Mouse (Mus musculus) CH12.LX (cell line): Measurements from ENCODE around the gene Notum. TPM values are rescaled to one million over a fixed set of nuclear protein-coding genes. Genes with fewer than 3 reads are reported as not detected.

Experiments used
- DNase-seq: peaks from one replicate; pipeline ENCODE4 v3.0.0-alpha.2; 2013; ENCODE audit errors: extremely low read depth
- H3K27ac ChIP-seq: 2 replicates; pipeline ENCODE4 v1.5.1; 2012; ENCODE audit warnings: low read depth, mild to moderate bottlenecking, control low read depth, moderate library complexity; ENCODE audit not compliant: insufficient read depth
- H3K27me3 ChIP-seq: replicated peaks from 2 replicates; pipeline ENCODE3; 2012; ENCODE audit warnings: inconsistent platforms
- H3K36me3 ChIP-seq, 2 experiments: replicated peaks in 1 of 2; 2 replicates each; pipeline versions ENCODE3 to v1.6.1; 2012; ENCODE audit warnings: inconsistent platforms in 1 of 2, low read length in 1 of 2, mild to moderate bottlenecking in 1 of 2, mixed read lengths in 1 of 2, moderate library complexity in 1 of 2; ENCODE audit not compliant: control insufficient read depth in 1 of 2, insufficient read depth in 1 of 2
- H3K4me1 ChIP-seq, 2 experiments: 2 replicates each; pipeline ENCODE4 v1.6.1; 2012; ENCODE audit warnings: inconsistent platforms in 1 of 2, moderate library complexity in 1 of 2; ENCODE audit not compliant: insufficient read depth in 2 of 2, control insufficient read depth in 1 of 2
- H3K4me2 ChIP-seq: 2 replicates; pipeline ENCODE4 v1.6.1; 2012; ENCODE audit warnings: low read depth, mild to moderate bottlenecking, control low read depth; ENCODE audit not compliant: poor library complexity, insufficient read depth, severe bottlenecking
- H3K4me3 ChIP-seq, 3 experiments: fragments of 150-350 bp in 1 of 3; sonication (generic) in 1 of 3; replicated peaks in 1 of 3; 2 replicates each; pipeline versions ENCODE3 to v1.5.1; 2011 to 2012; ENCODE audit warnings: low read depth in 2 of 3, low read length in 2 of 3, mild to moderate bottlenecking in 2 of 3, moderate library complexity in 2 of 3, control low read depth in 1 of 3, improper control_type of control experiment in 1 of 3, inconsistent platforms in 1 of 3, mixed read lengths in 1 of 3; ENCODE audit not compliant: poor library complexity in 1 of 3
- H3K79me2 ChIP-seq: replicated peaks from 2 replicates; pipeline ENCODE4 v1.6.1; 2012; ENCODE audit warnings: mild to moderate bottlenecking, moderate library complexity; ENCODE audit not compliant: control insufficient read depth, poor library complexity, insufficient read depth, severe bottlenecking; ENCODE audit errors: extremely low read depth
- H3K9ac ChIP-seq: 2 replicates; pipeline ENCODE4 v1.6.1; 2012; ENCODE audit warnings: low read depth, mild to moderate bottlenecking, control low read depth, moderate library complexity; ENCODE audit not compliant: insufficient read depth
- H3K9me3 ChIP-seq: replicated peaks from 2 replicates; pipeline ENCODE3; 2012; ENCODE audit warnings: low read length, inconsistent platforms, mixed read lengths
- BHLHE40 ChIP-seq: IDR thresholded peaks from 2 replicates; pipeline ENCODE4 v1.6.1; 2011; ENCODE audit warnings: mild to moderate bottlenecking, low read depth, low read length, improper control_type of control experiment
- CHD1 ChIP-seq: IDR thresholded peaks from 2 replicates; pipeline ENCODE4 v1.6.1; 2012; ENCODE audit warnings: low read depth, low read length, improper control_type of control experiment, inconsistent platforms
- EP300 ChIP-seq: IDR thresholded peaks from 2 replicates; pipeline ENCODE4 v1.6.1; 2011; ENCODE audit warnings: low read length, improper control_type of control experiment
- HCFC1 ChIP-seq: IDR thresholded peaks from 2 replicates; pipeline ENCODE4 v1.6.1; 2012; ENCODE audit warnings: low read depth, mild to moderate bottlenecking, inconsistent platforms, low read length, improper control_type of control experiment
- JUND ChIP-seq: conservative IDR thresholded peaks from 2 replicates; pipeline ENCODE4 v1.6.1; 2011; ENCODE audit warnings: low read depth, low read length, improper control_type of control experiment
- MYC ChIP-seq: IDR thresholded peaks from 2 replicates; pipeline ENCODE4 v1.6.1; 2011; ENCODE audit warnings: low read depth, mild to moderate bottlenecking, improper control_type of control experiment, low read length
- NELFE ChIP-seq: IDR thresholded peaks from 2 replicates; pipeline ENCODE4 v1.6.1; 2011; ENCODE audit warnings: low read depth, low read length, improper control_type of control experiment
- PAX5 ChIP-seq: IDR thresholded peaks from 2 replicates; pipeline ENCODE4 v1.6.1; 2012; ENCODE audit warnings: low read length, inconsistent platforms, mixed read lengths
- POLR2A ChIP-seq: IDR thresholded peaks from 2 replicates; pipeline ENCODE4 v1.6.1; 2011; ENCODE audit warnings: low read depth, mild to moderate bottlenecking, improper control_type of control experiment, low read length
- RAD21 ChIP-seq: IDR thresholded peaks from 2 replicates; pipeline ENCODE4 v1.6.1; 2011; ENCODE audit warnings: low read depth, mild to moderate bottlenecking, low read length, improper control_type of control experiment, moderate library complexity
- RCOR1 ChIP-seq: conservative IDR thresholded peaks from 2 replicates; pipeline ENCODE4 v1.6.1; 2012; ENCODE audit warnings: low read depth, mild to moderate bottlenecking, inconsistent platforms, low read length, improper control_type of control experiment
- SMC3 ChIP-seq: IDR thresholded peaks from 2 replicates; pipeline ENCODE4 v1.6.1; 2011; ENCODE audit warnings: low read depth, low read length, improper control_type of control experiment
- TBP ChIP-seq: conservative IDR thresholded peaks from 2 replicates; pipeline ENCODE4 v1.6.1; 2011; ENCODE audit warnings: low read depth, low read length, improper control_type of control experiment
- UBTF ChIP-seq: IDR thresholded peaks from 2 replicates; pipeline ENCODE4 v1.6.1; 2012; ENCODE audit warnings: low read depth, mild to moderate bottlenecking, inconsistent platforms, low read length, improper control_type of control experiment, moderate library complexity
- ZMIZ1 ChIP-seq: IDR thresholded peaks from 2 replicates; pipeline ENCODE4 v1.6.1; 2012; ENCODE audit warnings: low read depth, mild to moderate bottlenecking, inconsistent platforms, low read length, improper control_type of control experiment
- dilution Hi-C: fragments of 300-500 bp; cut with MboI; formaldehyde crosslinking; loops from 2 replicates; pipeline ENCODE4 v1.14.3; 2020; ENCODE audit warnings: low sequenced_read_pairs; ENCODE audit not compliant: extremely low pct_unique_long_range_greater_than_20kb, extremely low pct_ligation_motif_present
- in situ Hi-C: fragments of 300-500 bp; cut with MboI; formaldehyde crosslinking; loops from 3 replicates; pipeline ENCODE4 v1.14.3; 2019; ENCODE audit warnings: low sequenced_read_pairs, low pct_ligation_motif_present, low pct_unique_long_range_greater_than_20kb, mixed read lengths
- polyA plus RNA-seq: library from polyadenylated mRNA; unstranded; fragments of >175 nt; gene quantifications from 2 replicates; pipeline ENCODE4 v1.2.1, GENCODE M21; 2012; ENCODE audit warnings: low read depth; ENCODE audit not compliant: insufficient read length
- total RNA-seq, 2 experiments: library from RNA; depleted of rRNA; stranded (reverse); fragments of 300-350 nt in 1 of 2; fragments of >200 nt in 1 of 2; gene quantifications; 2 replicates each; pipeline ENCODE4 v1.2.3; 2012 to 2014

Notum gene
- total and polyA plus RNA-seq, 3 experiments: not detected

DNA sequence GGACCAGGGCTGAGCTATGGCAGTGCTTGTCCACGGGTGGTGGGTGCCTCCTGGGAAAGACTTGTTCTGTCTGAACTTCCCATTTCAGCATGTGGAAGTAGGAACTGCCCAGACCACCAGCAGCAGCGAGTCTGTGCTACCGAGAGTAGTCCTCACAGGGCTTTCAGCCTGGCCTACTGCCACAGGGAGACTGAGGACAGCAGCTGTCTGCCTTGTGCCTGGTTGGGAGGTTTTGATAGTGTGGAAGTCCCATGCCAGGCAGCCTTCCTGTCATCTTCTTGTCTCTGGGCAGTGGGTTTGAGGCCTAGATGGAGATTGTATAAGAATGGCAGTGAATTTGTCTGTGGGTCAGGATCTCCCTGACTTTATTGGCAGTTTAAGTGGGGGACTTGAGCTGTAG is 28.4 kb upstream of the Notum start:
- no peaks in the 10 kb centered on the region for H3K27me3 ChIP-seq
- no peak overlapping the region for H3K4me3 ChIP-seq
- H3K36me3 ChIP-seq: peaks cover 49 to 92% of the 10 kb centered on the region in 2 experiments
- no peak overlapping the region for H3K4me2 ChIP-seq
- no peaks in the 10 kb centered on the region for H3K4me1 ChIP-seq
- no peak for TF ChIP-seq RCOR1
- TF ChIP-seq PAX5: no peak
- TF ChIP-seq CHD1: no peak
- no peak for TF ChIP-seq ZMIZ1
- no peak for TF ChIP-seq POLR2A
- no peak for TF ChIP-seq BHLHE40
- TF ChIP-seq SMC3: no peak
- in situ Hi-C loops (loop anchor here (10.0 kb wide), 1 partner anchor 65 kb away; the partner anchor contains the start of gene Sirt7), dilution Hi-C loops (no loop called here)
- no peaks in the 10 kb centered on the region for H3K79me2 ChIP-seq
- H3K9me3 ChIP-seq: no peaks in the 10 kb centered on the region
- no peak overlapping the region for H3K27ac ChIP-seq
- no peak overlapping the region for H3K9ac ChIP-seq
- DNase-seq: no peak

DNA sequence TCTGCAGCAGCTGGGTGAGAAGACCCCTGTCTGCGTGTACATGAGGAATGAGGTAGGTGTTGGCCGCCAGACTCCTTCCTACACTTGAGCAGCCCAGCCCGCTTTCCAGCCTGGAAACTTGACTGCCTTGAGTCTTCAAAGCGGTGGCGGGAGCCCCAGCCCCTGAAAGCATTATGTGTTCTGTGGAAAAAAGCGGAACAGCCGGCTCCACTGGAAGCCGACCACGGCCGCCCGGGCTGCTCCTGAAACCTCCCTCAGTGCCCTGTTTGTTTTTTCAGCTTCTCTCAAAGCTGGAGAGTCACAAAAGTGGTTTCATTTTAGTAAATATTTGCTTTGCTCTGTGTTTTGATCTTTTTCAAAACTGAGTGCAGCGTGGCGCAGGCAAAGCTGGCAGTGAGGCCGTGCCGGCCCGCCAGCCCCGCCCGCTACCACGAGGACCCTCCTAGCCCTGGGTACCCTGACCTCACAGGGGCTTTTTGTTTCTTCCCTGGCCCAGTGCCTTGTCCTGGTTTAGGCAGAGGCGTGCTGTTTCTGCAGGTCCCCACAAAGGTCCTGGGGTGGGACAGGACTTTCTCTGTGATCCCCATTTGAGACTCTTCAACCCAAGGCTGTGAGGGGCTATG is 25.8 kb upstream of the Notum start:
- Histone ChIP-seq H3K27ac (no peak overlapping the region), H3K27me3 (no peaks in the 10 kb centered on the region), H3K4me2 (no peak overlapping the region), H3K79me2 (no peaks in the 10 kb centered on the region), H3K9me3 (no peaks in the 10 kb centered on the region), H3K9ac (no peak overlapping the region), H3K4me1 (no peaks in the 10 kb centered on the region), H3K4me3 (no peak overlapping the region), H3K36me3 (peaks cover 45 to 90% of the 10 kb centered on the region in 2 experiments)
- no peak for DNase-seq
- dilution Hi-C loops (no loop called here), in situ Hi-C loops (loop anchor here (10.0 kb wide), 1 partner anchor 62 kb away; the partner anchor contains the start of gene Sirt7)
- TF ChIP-seq RAD21: no peak
- no peak for TF ChIP-seq HCFC1
- TF ChIP-seq TBP: no peak
- no peak for TF ChIP-seq CHD1
- no peak for TF ChIP-seq EP300
- no peak for TF ChIP-seq JUND
- no peak for TF ChIP-seq NELFE
- no peak for TF ChIP-seq UBTF

DNA sequence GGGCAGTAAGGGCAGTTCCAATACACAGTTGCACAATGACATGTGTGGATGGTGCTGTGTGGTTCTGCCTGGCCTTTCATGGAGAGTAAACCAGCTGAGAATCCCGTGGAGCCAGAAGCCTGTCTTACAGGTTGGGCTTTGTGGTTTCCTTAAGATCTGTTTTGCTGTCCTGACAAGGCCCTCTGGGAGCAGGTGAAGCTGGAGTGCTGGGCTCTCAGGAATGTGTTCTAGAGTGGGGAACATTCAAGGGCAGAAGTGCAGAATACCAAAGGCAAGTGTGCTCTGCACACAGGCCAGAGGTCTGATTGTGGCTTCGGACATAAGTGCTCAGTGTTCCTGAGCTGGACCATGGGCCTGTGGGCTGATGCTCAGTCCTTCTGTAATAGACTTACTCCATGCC is 23.7 kb upstream of the Notum start:
- no peaks in the 10 kb centered on the region for H3K27me3 ChIP-seq
- peaks cover 50 to 93% of the 10 kb centered on the region in 2 experiments for H3K36me3 ChIP-seq
- no peak overlapping the region for H3K4me3 ChIP-seq
- no peak for DNase-seq
- no peak overlapping the region for H3K9ac ChIP-seq
- no peaks in the 10 kb centered on the region for H3K9me3 ChIP-seq
- dilution Hi-C loops: no loop called here
- H3K4me2 ChIP-seq: no peak overlapping the region
- no peaks in the 10 kb centered on the region for H3K4me1 ChIP-seq
- TF ChIP-seq EP300 (no peak), RCOR1 (no peak), NELFE (no peak), MYC (no peak)
- H3K27ac ChIP-seq: no peak overlapping the region
- H3K79me2 ChIP-seq: no peaks in the 10 kb centered on the region
- in situ Hi-C loops: loop anchor here (10.0 kb wide), 1 partner anchor 60 kb away; the partner anchor contains the start of gene Sirt7
